Mouse (Mus musculus): ENCODE results near the gene Chchd1. TPM values are rescaled to one million over a fixed set of nuclear protein-coding genes. Genes with fewer than 3 reads are reported as not detected.

Gene Chchd1
- 10 to 100 TPM; 53.4 to 56.9 TPM for total RNA-seq (2021)
- long read RNA-seq, experiment 1, transcript Chchd1-201 (3 exons, 616 nt) = major isoform, 29 of 32 reads
- long read RNA-seq, experiment 1, partial matches to known transcripts = 2 of 32 reads
- long read RNA-seq, experiment 1, other reads (novel, unspliced or antisense) = 0 of 32 reads
- long read RNA-seq, experiment 2, transcript Chchd1-201 (3 exons, 616 nt) = major isoform, 38 of 45 reads
- long read RNA-seq, experiment 2, partial matches to known transcripts = 0 of 45 reads
- long read RNA-seq, experiment 2, other reads (novel, unspliced or antisense) = 2 of 45 reads

- DNase-seq (ENCODE audit: low spot score in 2 of 2) = peak; percentile 86 to 91
- H3K27ac ChIP-seq = peak within 1 kb of the TSS; percentile 96
- no peak for TF ChIP-seq CTCF (conservative IDR thresholded peaks at IDR 0.05)
- peak within 1 kb of the TSS; percentile 97 for H3K4me3 ChIP-seq
These were observed at the start of gene Chchd1 for GRCm38 (mm10) chr14:20702741-20703381. Gene Chchd1 (plus strand): TSS chr14:20703006.

- DNase-seq (ENCODE audit: low spot score in 2 of 2) = no peak
- no peak for TF ChIP-seq CTCF (conservative IDR thresholded peaks at IDR 0.05)
- no peak overlapping the region for H3K27ac ChIP-seq
- H3K4me3 ChIP-seq = no peak overlapping the region
These were observed 48.0 kb upstream of the Chchd1 start for GRCm38 (mm10) chr14:20654690-20655421.

- Histone ChIP-seq H3K4me3 (no peak overlapping the region), H3K27ac (no peak overlapping the region)
- no peak for DNase-seq (ENCODE audit: low spot score in 2 of 2)
- no peak for TF ChIP-seq CTCF (conservative IDR thresholded peaks at IDR 0.05)
These were observed 47.1 kb upstream of the Chchd1 start for GRCm38 (mm10) chr14:20655731-20656130.

GRCm38 (mm10) chr14:20656361-20656760 lies 46.4 kb upstream of the Chchd1 start, which contains the start of gene Myoz1:
Gene Myoz1 (minus strand): TSS chr14:20656540.
- no peak for TF ChIP-seq CTCF (conservative IDR thresholded peaks at IDR 0.05)
- DNase-seq (ENCODE audit: low spot score in 2 of 2) = no peak
- no peak within 1 kb of the TSS for H3K27ac ChIP-seq
- H3K4me3 ChIP-seq = no peak within 1 kb of the TSS

GRCm38 (mm10) chr14:20658326-20658725 lies 44.5 kb upstream of the Chchd1 start:
- Histone ChIP-seq H3K27ac (no peak overlapping the region), H3K4me3 (no peak overlapping the region)
- peak; percentile 92 for TF ChIP-seq CTCF (conservative IDR thresholded peaks at IDR 0.05)
- peak; percentile 67 to 68 for DNase-seq (ENCODE audit: low spot score in 2 of 2)

- no peak overlapping the region for H3K4me3 ChIP-seq
These were observed 43.9 kb upstream of the Chchd1 start for GRCm38 (mm10) chr14:20658902-20659301.

GRCm38 (mm10) chr14:20659687-20660086 lies 43.1 kb upstream of the Chchd1 start:
- Histone ChIP-seq H3K27ac (no peak overlapping the region), H3K4me3 (no peak overlapping the region)
- TF ChIP-seq CTCF (conservative IDR thresholded peaks at IDR 0.05) = no peak
- DNase-seq (ENCODE audit: low spot score in 2 of 2) = no peak

More at GRCm38 (mm10) chr14:20658902-20659301, 43.9 kb upstream of the Chchd1 start:
- no peak overlapping the region for H3K27ac ChIP-seq
- DNase-seq (ENCODE audit: low spot score in 2 of 2) = no peak
- no peak for TF ChIP-seq CTCF (conservative IDR thresholded peaks at IDR 0.05)

GRCm38 (mm10) chr14:20660827-20661660 lies 41.8 kb upstream of the Chchd1 start:
- DNase-seq (ENCODE audit: low spot score in 2 of 2) = peak; percentile 95 to 96
- H3K4me3 ChIP-seq = peak overlapping the region; percentile 92
- peak overlapping the region; percentile 98 for H3K27ac ChIP-seq
- peak; percentile 89 for TF ChIP-seq CTCF (conservative IDR thresholded peaks at IDR 0.05)

- peak overlapping the region; percentile 92 for H3K4me3 ChIP-seq
- TF ChIP-seq CTCF (conservative IDR thresholded peaks at IDR 0.05) = no peak
- no peak for DNase-seq (ENCODE audit: low spot score in 2 of 2)
- H3K27ac ChIP-seq = peak overlapping the region; percentile 98
These were observed 41.0 kb upstream of the Chchd1 start for GRCm38 (mm10) chr14:20661661-20662331.

GRCm38 (mm10) chr14:20662740-20663139 lies 40.1 kb upstream of the Chchd1 start:
- Histone ChIP-seq H3K27ac (no peak overlapping the region), H3K4me3 (no peak overlapping the region)
- no peak for TF ChIP-seq CTCF (conservative IDR thresholded peaks at IDR 0.05)
- no peak for DNase-seq (ENCODE audit: low spot score in 2 of 2)

GRCm38 (mm10) chr14:20663601-20664000 lies 39.2 kb upstream of the Chchd1 start:
- H3K4me3 ChIP-seq = no peak overlapping the region
- H3K27ac ChIP-seq = no peak overlapping the region
- DNase-seq (ENCODE audit: low spot score in 2 of 2) = no peak
- TF ChIP-seq CTCF (conservative IDR thresholded peaks at IDR 0.05) = no peak

GRCm38 (mm10) chr14:20664436-20664835 lies 38.4 kb upstream of the Chchd1 start:
- no peak for TF ChIP-seq CTCF (conservative IDR thresholded peaks at IDR 0.05)
- Histone ChIP-seq H3K4me3 (no peak overlapping the region), H3K27ac (no peak overlapping the region)
- DNase-seq (ENCODE audit: low spot score in 2 of 2) = no peak
